Mouse (Mus musculus) intestine, embryonic 16.5 days (tissue): ENCODE data around the gene Itgal. TPM values are rescaled to one million over a fixed set of nuclear protein-coding genes. Genes with fewer than 3 reads are reported as not detected.
A peak's percentile ranks its signal among the peaks of the same experiment; 100 is the strongest.

Experiments used
- ATAC-seq: fragments of 200-750 bp; cut with Nextera tagmentation; 2 replicates; pipeline ENCODE4 v1.8.0; 2017; ENCODE audit warnings: moderate TSS enrichment, moderate library complexity
- H3K27ac ChIP-seq: fragments of 300-500 bp; sonication (generic); 2 replicates; pipeline ENCODE4 v1.5.1; 2014; ENCODE audit warnings: mild to moderate bottlenecking, low read length
- H3K27me3 ChIP-seq: fragments of 300-500 bp; sonication (generic); replicated peaks from 2 replicates; pipeline ENCODE4 v1.6.1; 2014; ENCODE audit warnings: low read length, control low read depth, mixed read lengths; ENCODE audit not compliant: control insufficient read depth, insufficient read depth
- H3K36me3 ChIP-seq: fragments of 300-500 bp; sonication (generic); 2 replicates; pipeline ENCODE4 v1.6.1; 2014; ENCODE audit warnings: low read length, control low read depth; ENCODE audit not compliant: control insufficient read depth, insufficient read depth
- H3K4me1 ChIP-seq: fragments of 300-500 bp; sonication (generic); 2 replicates; pipeline ENCODE4 v1.6.1; 2014; ENCODE audit warnings: low read length, control low read depth, mixed read lengths; ENCODE audit not compliant: control insufficient read depth, insufficient read depth
- H3K4me2 ChIP-seq: fragments of 300-500 bp; sonication (generic); 2 replicates; pipeline ENCODE4 v1.6.1; 2014; ENCODE audit warnings: low read depth, low read length, control low read depth
- H3K4me3 ChIP-seq: fragments of 300-500 bp; sonication (generic); 2 replicates; pipeline ENCODE4 v1.5.1; 2014; ENCODE audit warnings: mild to moderate bottlenecking, low read length
- H3K9ac ChIP-seq: fragments of 300-500 bp; sonication (generic); 2 replicates; pipeline ENCODE4 v1.6.1; 2014; ENCODE audit warnings: low read depth, low read length
- H3K9me3 ChIP-seq: fragments of 300-500 bp; sonication (generic); 2 replicates; pipeline ENCODE4 v1.6.1; 2016; ENCODE audit warnings: low read length, control low read depth; ENCODE audit not compliant: control insufficient read depth
- WGBS: fragments of 180-500 bp; shearing (Covaris S2); extraction: QIAGEN DNeasy Blood & Tissue Kit; methylation state at CpG from one replicate; pipeline ENCODE4 v1.1.7; 2014; 5-methylcytosine and 5-hydroxymethylcytosine counted together
- polyA plus RNA-seq: library from polyadenylated mRNA; unstranded; fragments of >200 nt; fragmentation: Nextera tagmentation; extraction: Ambion mirVana; gene quantifications from 2 replicates; pipeline ENCODE4 v1.2.1, GENCODE M21; 2015

Itgal gene
- polyA plus RNA-seq, 1 experiment from 2014 or later, result 2.4 TPM

GRCm38 (mm10) chr7:127378310-127378921 is 82.4 kb downstream of the Itgal start:
- Histone ChIP-seq H3K9me3 (0 out of 2 replicates have a peak, but pooled peaks cover 3% of the 10 kb centered on the region), H3K4me1 (peaks cover 3% of the 10 kb centered on the region; the same call in 1 of the 2 replicates), H3K4me3 (no peak overlapping the region), H3K27me3 (no peaks in the 10 kb centered on the region), H3K4me2 (no peak overlapping the region), H3K27ac (peak overlapping the region; percentile 79), H3K36me3 (peaks cover 8% of the 10 kb centered on the region; the same call in 1 of the 2 replicates), H3K9ac (no peak overlapping the region)
- peak; percentile 71 for ATAC-seq
- 47% methylated on average over 6 of the region's 6 CpGs for WGBS

Other genes starting within 250 kb of the Itgal start
- 37.2 and 69.9 TPM in 2 replicates for gene Zg16, start 208.9 kb upstream of the Itgal start, polyA plus RNA-seq
- 7.4 and 7.7 TPM in 2 replicates for gene AI467606, start 204.9 kb upstream of the Itgal start, polyA plus RNA-seq
- 4.9 and 6.8 TPM in 2 replicates for gene Qprt, start 174.0 kb upstream of the Itgal start, polyA plus RNA-seq
- gene Spn, start 158.4 kb upstream of the Itgal start, polyA plus RNA-seq, result 0.26 and 0.42 TPM in 2 replicates
- 42.2 and 43.3 TPM in 2 replicates for gene Cd2bp2, start 100.2 kb upstream of the Itgal start, polyA plus RNA-seq
- gene Tbc1d10b, start 87.8 kb upstream of the Itgal start, polyA plus RNA-seq, result 15.5 and 18.4 TPM in 2 replicates
- 20.3 and 21.0 TPM in 2 replicates for gene Mylpf, start 87.4 kb upstream of the Itgal start, polyA plus RNA-seq
- gene Zfp553, start 63.2 kb upstream of the Itgal start, polyA plus RNA-seq, result 21.6 and 23.6 TPM in 2 replicates
- gene Sept1, start 63.1 kb upstream of the Itgal start, polyA plus RNA-seq, result 15.4 and 16.3 TPM in 2 replicates
- 34.2 and 37.8 TPM in 2 replicates for gene Zfp771, start 52.0 kb upstream of the Itgal start, polyA plus RNA-seq
- 176 and 195 TPM in 2 replicates for gene Dctpp1, start 35.6 kb upstream of the Itgal start, polyA plus RNA-seq
- gene Sephs2, start 22.2 kb upstream of the Itgal start, polyA plus RNA-seq, result 187 and 224 TPM in 2 replicates
- gene Zfp768, start 49.3 kb downstream of the Itgal start, polyA plus RNA-seq, result 21.9 and 23.4 TPM in 2 replicates
- gene Zfp747, start 79.8 kb downstream of the Itgal start, polyA plus RNA-seq, result 11.7 and 13.6 TPM in 2 replicates
- 6.9 and 7.2 TPM in 2 replicates for gene 9130019O22Rik, start 90.9 kb downstream of the Itgal start, polyA plus RNA-seq
- gene E430018J23Rik, start 97.4 kb downstream of the Itgal start, polyA plus RNA-seq, result 8.2 and 10.2 TPM in 2 replicates
- 8.5 TPM in 2 replicates for gene Zfp764, start 110.6 kb downstream of the Itgal start, polyA plus RNA-seq
- 20.8 and 23.4 TPM in 2 replicates for gene Zfp688, start 125.8 kb downstream of the Itgal start, polyA plus RNA-seq
- 4.5 and 5.9 TPM in 2 replicates for gene Zfp689, start 152.9 kb downstream of the Itgal start, polyA plus RNA-seq
- gene Prr14, start 163.4 kb downstream of the Itgal start, polyA plus RNA-seq, result 36.2 and 39.8 TPM in 2 replicates
- gene Fbrs, start 182.9 kb downstream of the Itgal start, polyA plus RNA-seq, result 8.0 and 8.9 TPM in 2 replicates
- 18.4 and 18.6 TPM in 2 replicates for gene Srcap, start 215.7 kb downstream of the Itgal start, polyA plus RNA-seq
- 10.8 and 11.3 TPM in 2 replicates for gene Gm42715, start 223.3 kb downstream of the Itgal start, polyA plus RNA-seq